Mouse (Mus musculus) neural tube, embryonic 15.5 days (tissue): ENCODE data around the gene Rhbdf2. TPM values are rescaled to one million over a fixed set of nuclear protein-coding genes. Genes with fewer than 3 reads are reported as not detected.

Experiments used
- ATAC-seq: fragments of 200-750 bp; cut with Nextera tagmentation; 2 replicates; pipeline ENCODE4 v1.8.0; 2017; ENCODE audit warnings: mild to moderate bottlenecking, moderate TSS enrichment, moderate library complexity; ENCODE audit not compliant: low FRiP score
- H3K27ac ChIP-seq: fragments of 300-500 bp; sonication (generic); replicated peaks from 2 replicates; pipeline ENCODE4 v1.5.1; 2015; ENCODE audit warnings: mild to moderate bottlenecking, inconsistent platforms
- H3K27me3 ChIP-seq: fragments of 300-500 bp; sonication (generic); replicated peaks from 2 replicates; pipeline ENCODE4 v1.6.1; 2015; ENCODE audit warnings: inconsistent platforms
- H3K36me3 ChIP-seq: fragments of 300-500 bp; sonication (generic); 2 replicates; pipeline ENCODE4 v1.6.1; 2015; ENCODE audit warnings: inconsistent platforms
- H3K4me1 ChIP-seq: fragments of 300-500 bp; sonication (generic); 2 replicates; pipeline ENCODE4 v1.6.1; 2015; ENCODE audit warnings: inconsistent platforms
- H3K4me2 ChIP-seq: fragments of 300-500 bp; sonication (generic); 2 replicates; pipeline ENCODE4 v1.6.1; 2015; ENCODE audit warnings: inconsistent platforms, mild to moderate bottlenecking, moderate library complexity
- H3K4me3 ChIP-seq: fragments of 300-500 bp; sonication (generic); replicated peaks from 2 replicates; pipeline ENCODE4 v1.5.1; 2015; ENCODE audit warnings: mild to moderate bottlenecking, inconsistent platforms
- H3K9ac ChIP-seq: fragments of 300-500 bp; sonication (generic); replicated peaks from 2 replicates; pipeline ENCODE4 v1.6.1; 2015; ENCODE audit warnings: mild to moderate bottlenecking, inconsistent platforms
- H3K9me3 ChIP-seq: fragments of 300-500 bp; sonication (generic); replicated peaks from 2 replicates; pipeline ENCODE4 v1.6.1; 2016; ENCODE audit warnings: inconsistent platforms
- WGBS: fragments of 180-500 bp; shearing (Covaris S2); methylation state at CpG from one replicate; pipeline ENCODE4 v1.1.7; 2015; ENCODE audit warnings: mixed read lengths; 5-methylcytosine and 5-hydroxymethylcytosine counted together
- polyA plus RNA-seq: library from polyadenylated mRNA; unstranded; fragments of >200 nt; fragmentation: Nextera tagmentation; extraction: Ambion mirVana; gene quantifications from 2 replicates; pipeline ENCODE4 v1.2.1, GENCODE M21; 2015

Gene Rhbdf2
- polyA plus RNA-seq, 1 experiment from 2014 or later, result 1.4 TPM

DNA sequence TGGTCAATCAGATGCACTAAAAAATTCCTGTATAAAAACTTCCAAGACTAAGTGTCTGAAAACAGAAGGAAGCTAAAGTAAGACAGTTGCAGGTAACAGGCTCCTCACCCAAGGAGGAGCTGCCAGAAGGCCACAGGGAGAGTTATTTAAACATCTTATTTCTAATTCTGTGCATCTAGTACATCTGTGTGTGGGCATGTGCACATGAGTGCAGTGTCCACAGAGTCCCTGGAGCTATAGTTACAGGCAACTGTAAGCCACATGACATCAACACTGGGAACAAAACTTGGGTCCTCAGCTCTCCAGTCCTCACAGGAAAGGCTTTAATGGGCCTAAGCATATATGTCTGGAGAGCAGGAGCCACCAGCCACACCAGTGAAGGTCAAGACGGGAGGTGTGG is 74.6 kb downstream of the Rhbdf2 start:
- Histone ChIP-seq H3K9ac (no peak overlapping the region), H3K27ac (no peak overlapping the region), H3K4me3 (no peak overlapping the region), H3K36me3 (peaks cover 8% of the 10 kb centered on the region), H3K4me1 (peaks cover 47% of the 10 kb centered on the region), H3K27me3 (no peaks in the 10 kb centered on the region), H3K4me2 (no peak overlapping the region), H3K9me3 (no peaks in the 10 kb centered on the region)
- no peak for ATAC-seq
- WGBS, result 75% methylated on average over 1 of the region's 1 CpGs

DNA sequence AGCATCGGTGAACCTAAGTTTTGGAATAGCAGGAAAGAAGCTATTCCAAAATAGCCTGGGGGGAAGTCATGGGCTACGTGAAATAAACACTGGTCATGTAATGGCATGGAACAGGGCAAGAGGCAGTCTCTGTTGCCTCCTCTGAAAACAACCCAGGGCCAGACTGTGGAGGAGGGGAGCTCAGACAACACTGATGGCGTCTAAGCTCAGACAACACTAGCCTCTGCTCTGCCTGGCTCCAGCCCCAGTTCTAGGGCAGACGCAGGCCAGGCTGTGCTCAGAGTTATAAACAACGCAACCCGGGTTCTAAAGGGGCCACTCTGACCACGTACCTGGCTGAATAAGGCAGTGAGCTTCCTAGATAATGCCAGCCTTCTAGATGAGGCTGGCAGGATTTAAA is 76.1 kb downstream of the Rhbdf2 start:
- no peak for ATAC-seq
- peaks cover 33% of the 10 kb centered on the region for H3K4me1 ChIP-seq

DNA sequence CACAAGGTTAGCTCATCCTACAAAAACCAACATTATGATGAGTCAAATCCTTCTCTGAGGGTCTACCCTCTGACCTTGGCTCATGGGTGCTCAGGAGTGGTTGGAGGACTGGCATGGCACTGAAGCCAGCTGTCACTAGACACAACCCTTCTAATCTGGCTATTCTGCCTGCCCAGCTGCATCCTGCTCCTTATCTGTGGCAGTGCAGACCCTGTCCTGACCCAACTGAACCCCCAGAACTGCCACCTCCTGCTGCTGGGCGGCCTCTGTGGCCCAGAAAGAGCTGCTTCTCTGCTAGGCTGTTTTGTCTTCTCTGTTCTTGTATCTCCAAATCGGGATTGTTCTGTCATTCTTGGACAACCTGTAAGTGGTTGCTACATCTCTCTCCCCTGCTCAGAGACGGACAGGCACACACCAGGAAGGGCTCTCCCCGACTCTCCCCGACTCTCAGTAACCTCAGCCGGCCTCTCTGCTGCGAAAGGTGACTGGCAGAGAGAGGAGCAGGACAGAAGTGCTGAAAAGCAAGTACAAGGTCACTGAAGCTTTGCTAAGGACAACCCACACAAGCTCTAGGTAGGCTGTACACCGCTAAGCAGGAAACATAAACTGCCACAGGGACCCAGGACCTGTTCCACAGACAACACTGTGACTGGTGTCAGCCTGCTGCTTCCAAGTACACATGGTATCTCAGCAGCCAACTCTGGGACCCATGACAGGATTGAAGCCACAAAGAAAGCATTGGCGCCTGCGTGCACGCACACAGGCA is 77.4 kb downstream of the Rhbdf2 start:
- Histone ChIP-seq H3K4me2 (no peak overlapping the region), H3K27me3 (no peaks in the 10 kb centered on the region), H3K36me3 (peaks cover 35% of the 10 kb centered on the region), H3K27ac (no peak overlapping the region), H3K9me3 (no peaks in the 10 kb centered on the region), H3K4me3 (no peak overlapping the region), H3K9ac (no peak overlapping the region), H3K4me1 (peaks cover 22% of the 10 kb centered on the region)
- no peak for ATAC-seq
- 93% methylated on average over 11 of the region's 11 CpGs for WGBS

More for the DNA sequence above, 76.1 kb downstream of the Rhbdf2 start:
- Histone ChIP-seq H3K4me2 (no peak overlapping the region), H3K4me3 (no peak overlapping the region), H3K27ac (no peak overlapping the region), H3K36me3 (peaks cover 22% of the 10 kb centered on the region), H3K9me3 (no peaks in the 10 kb centered on the region), H3K27me3 (no peaks in the 10 kb centered on the region), H3K9ac (no peak overlapping the region)
- 68% methylated on average over 7 of the region's 7 CpGs for WGBS

DNA sequence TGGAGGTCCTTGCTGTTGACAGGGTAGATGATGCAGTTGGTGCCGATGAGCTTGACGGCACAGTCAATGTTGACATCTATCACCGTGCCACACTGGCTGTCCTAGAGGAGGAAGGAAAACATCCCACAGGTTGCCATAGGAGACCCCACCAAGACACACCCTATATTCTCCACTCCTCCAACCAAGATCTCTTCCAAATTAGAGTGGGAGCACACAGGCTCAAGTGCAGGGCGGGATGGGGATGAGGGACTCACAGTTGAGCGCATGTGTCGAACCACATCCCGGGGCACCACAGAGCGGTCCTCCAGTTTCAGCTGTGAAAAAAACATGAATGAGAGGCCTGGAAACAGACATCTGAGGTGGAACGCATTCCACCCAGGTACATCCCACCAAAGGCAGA is 78.0 kb downstream of the Rhbdf2 start:
- ATAC-seq, result no peak
- no peak overlapping the region for H3K4me2 ChIP-seq
- no peak overlapping the region for H3K9ac ChIP-seq
- H3K36me3 ChIP-seq, result peaks cover 41% of the 10 kb centered on the region
- H3K4me1 ChIP-seq, result peaks cover 17% of the 10 kb centered on the region; the same call in 1 of the 2 replicates
- H3K27me3 ChIP-seq, result no peaks in the 10 kb centered on the region
- WGBS, result 95% methylated on average over 9 of the region's 9 CpGs
- H3K27ac ChIP-seq, result no peak overlapping the region
- no peak overlapping the region for H3K4me3 ChIP-seq
- no peaks in the 10 kb centered on the region for H3K9me3 ChIP-seq

Other genes with a start within 250 kb of the Rhbdf2 start
- gene Rnf157, start 214.0 kb downstream of the Rhbdf2 start, polyA plus RNA-seq, result 69.9 and 85.4 TPM in 2 replicates
- gene Ubald2, start 192.9 kb downstream of the Rhbdf2 start, polyA plus RNA-seq, result 33.9 and 39.2 TPM in 2 replicates
- gene Qrich2, start 160.8 kb downstream of the Rhbdf2 start, polyA plus RNA-seq, result 0.15 TPM in 1 of 2 replicates, not detected in the other
- gene Prpsap1, start 132.8 kb downstream of the Rhbdf2 start, polyA plus RNA-seq, result 173 and 184 TPM in 2 replicates
- gene Sphk1, start 96.1 kb downstream of the Rhbdf2 start, polyA plus RNA-seq, result 2.8 and 4.5 TPM in 2 replicates
- gene Ube2o, start 45.6 kb downstream of the Rhbdf2 start, polyA plus RNA-seq, result 19.2 and 32.4 TPM in 2 replicates
- gene Aanat, start 40.6 kb downstream of the Rhbdf2 start, polyA plus RNA-seq, result 0.34 and 0.49 TPM in 2 replicates
- gene Prcd, start 26.5 kb upstream of the Rhbdf2 start, polyA plus RNA-seq, result 3.1 and 3.4 TPM in 2 replicates
- gene Cygb, start 27.3 kb upstream of the Rhbdf2 start, polyA plus RNA-seq, result 28.7 and 31.1 TPM in 2 replicates
- gene St6galnac1, start 148.5 kb upstream of the Rhbdf2 start, polyA plus RNA-seq, result not detected in 2 replicates
- gene Mxra7, start 201.0 kb upstream of the Rhbdf2 start, polyA plus RNA-seq, result 38.2 and 43.2 TPM in 2 replicates
- 64.7 and 66.7 TPM in 2 replicates for gene Mettl23, start 216.3 kb upstream of the Rhbdf2 start, polyA plus RNA-seq
- gene Jmjd6, start 216.4 kb upstream of the Rhbdf2 start, polyA plus RNA-seq, result 63.2 and 68.6 TPM in 2 replicates
- 43.5 and 51.6 TPM in 2 replicates for gene Mfsd11, start 225.4 kb upstream of the Rhbdf2 start, polyA plus RNA-seq
- gene Srsf2, start 226.1 kb upstream of the Rhbdf2 start, polyA plus RNA-seq, result 514 and 555 TPM in 2 replicates